Mouse (Mus musculus) MEL (cell line): ENCODE measurements at regions not wholly inside any gene's neighbourhood (a gene's known extent, or its start where the extent isn't known, plus 50 kb on each side); places are given as distances from the start of the nearest gene placed in this dataset.

Source experiments
- DNase-seq: peaks from one replicate; pipeline ENCODE4 v3.0.0; 2011; ENCODE audit warnings: low read depth, low spot score
- H3K27ac ChIP-seq: 2 replicates; pipeline ENCODE4 v1.5.1; 2012; ENCODE audit warnings: low read depth, mild to moderate bottlenecking, control low read depth, low read length, moderate library complexity; ENCODE audit not compliant: control insufficient read depth
- H3K27me3 ChIP-seq, 2 experiments: fragments of 150-350 bp in 1 of 2; sonication (generic) in 1 of 2; 2 replicates each; pipeline ENCODE4 v1.6.1; 2012; ENCODE audit warnings: low read length in 2 of 2, mild to moderate bottlenecking in 2 of 2, improper control_type of control experiment in 1 of 2, moderate library complexity in 1 of 2; ENCODE audit not compliant: insufficient read depth in 2 of 2, control insufficient read depth in 1 of 2
- H3K36me3 ChIP-seq, 2 experiments: 2 replicates each; pipeline ENCODE4 v1.6.1; 2012 to 2014; ENCODE audit warnings: low read length in 2 of 2, improper control_type of control experiment in 1 of 2, inconsistent platforms in 1 of 2, mild to moderate bottlenecking in 1 of 2; ENCODE audit not compliant: insufficient read depth in 2 of 2, control insufficient read depth in 1 of 2
- H3K4me1 ChIP-seq, 2 experiments: fragments of 150-350 bp in 1 of 2; sonication (generic) in 1 of 2; 2 replicates each; pipeline ENCODE4 v1.6.1; 2012; ENCODE audit warnings: low read length in 2 of 2, improper control_type of control experiment in 1 of 2, mild to moderate bottlenecking in 1 of 2; ENCODE audit not compliant: insufficient read depth in 2 of 2, control insufficient read depth in 1 of 2
- H3K4me3 ChIP-seq, 2 experiments: fragments of 150-350 bp in 1 of 2; sonication (generic) in 1 of 2; 2 replicates each; pipeline ENCODE4 v1.5.1; 2012; ENCODE audit warnings: low read depth in 2 of 2, low read length in 2 of 2, mild to moderate bottlenecking in 2 of 2, moderate library complexity in 2 of 2, control low read depth in 1 of 2, improper control_type of control experiment in 1 of 2; ENCODE audit not compliant: control insufficient read depth in 1 of 2, insufficient read depth in 1 of 2
- H3K79me2 ChIP-seq: 2 replicates; pipeline ENCODE4 v1.6.1; 2012; ENCODE audit warnings: mild to moderate bottlenecking, low read length, moderate library complexity; ENCODE audit not compliant: control insufficient read depth, poor library complexity, insufficient read depth
- H3K9ac ChIP-seq: 2 replicates; pipeline ENCODE4 v1.6.1; 2012; ENCODE audit warnings: low read depth, mild to moderate bottlenecking, control low read depth, low read length, moderate library complexity; ENCODE audit not compliant: control insufficient read depth, poor library complexity, severe bottlenecking
- H3K9me3 ChIP-seq: fragments of 150-350 bp; sonication (generic); replicated peaks from 2 replicates; pipeline ENCODE4 v1.6.1; 2012; ENCODE audit warnings: mild to moderate bottlenecking, low read length, improper control_type of control experiment, moderate library complexity; ENCODE audit not compliant: insufficient read depth
- BHLHE40 ChIP-seq: IDR thresholded peaks from 2 replicates; pipeline ENCODE4 v1.6.1; 2012; ENCODE audit warnings: low read depth, mild to moderate bottlenecking, inconsistent platforms, low read length, improper control_type of control experiment, borderline replicate concordance
- CHD2 ChIP-seq: IDR thresholded peaks from 2 replicates; pipeline ENCODE4 v1.6.1; 2011; ENCODE audit warnings: low read length, improper control_type of control experiment
- ELF1 ChIP-seq: IDR thresholded peaks from 2 replicates; pipeline ENCODE4 v1.6.1; 2014; ENCODE audit warnings: low read depth, mild to moderate bottlenecking, inconsistent platforms, low read length, improper control_type of control experiment, moderate library complexity
- EP300 ChIP-seq, 2 experiments: IDR thresholded peaks; 2 replicates each; pipeline ENCODE4 v1.6.1; 2011; ENCODE audit warnings: improper control_type of control experiment in 2 of 2, low read length in 2 of 2, low read depth in 1 of 2, mild to moderate bottlenecking in 1 of 2
- GATA1 ChIP-seq: IDR thresholded peaks from 2 replicates; pipeline ENCODE4 v1.6.1; 2011; ENCODE audit warnings: low read depth, low read length, improper control_type of control experiment
- HCFC1 ChIP-seq: IDR thresholded peaks from 2 replicates; pipeline ENCODE4 v1.6.1; 2012; ENCODE audit warnings: low read depth, mild to moderate bottlenecking, inconsistent platforms, low read length, improper control_type of control experiment, moderate library complexity
- JUND ChIP-seq: IDR thresholded peaks from 2 replicates; pipeline ENCODE4 v1.6.1; 2011; ENCODE audit warnings: low read depth, mild to moderate bottlenecking, improper control_type of control experiment, low read length
- MAFK ChIP-seq: IDR thresholded peaks from 2 replicates; pipeline ENCODE4 v1.6.1; 2011; ENCODE audit warnings: low read depth, mild to moderate bottlenecking, low read length, improper control_type of control experiment, borderline replicate concordance
- MAX ChIP-seq: IDR thresholded peaks from 2 replicates; pipeline ENCODE4 v1.6.1; 2011; ENCODE audit warnings: low read length, improper control_type of control experiment
- MYB ChIP-seq: IDR thresholded peaks from 2 replicates; pipeline ENCODE4 v1.6.1; 2011; ENCODE audit warnings: mild to moderate bottlenecking, low read depth, low read length, improper control_type of control experiment
- MYC ChIP-seq: IDR thresholded peaks from 2 replicates; pipeline ENCODE4 v1.6.1; 2011; ENCODE audit warnings: low read depth, mild to moderate bottlenecking, low read length, improper control_type of control experiment, moderate library complexity
- NRF1 ChIP-seq: IDR thresholded peaks from 2 replicates; pipeline ENCODE4 v1.6.1; 2014; ENCODE audit warnings: low read depth, mild to moderate bottlenecking, inconsistent platforms, low read length, improper control_type of control experiment, moderate library complexity; ENCODE audit not compliant: poor library complexity, insufficient read depth, severe bottlenecking
- POLR2AphosphoS2 ChIP-seq: IDR thresholded peaks from 2 replicates; pipeline ENCODE4 v1.6.1; 2011; ENCODE audit warnings: low read length, improper control_type of control experiment
- POLR2AphosphoS5 ChIP-seq: IDR thresholded peaks from 2 replicates; pipeline ENCODE4 v1.6.1; 2012; ENCODE audit warnings: low read depth, borderline replicate concordance, mild to moderate bottlenecking, inconsistent platforms, low read length, moderate library complexity, mixed read lengths
- RAD21 ChIP-seq: IDR thresholded peaks from 2 replicates; pipeline ENCODE4 v1.6.1; 2011; ENCODE audit warnings: mild to moderate bottlenecking, low read depth, low read length, improper control_type of control experiment
- RCOR1 ChIP-seq: IDR thresholded peaks from 2 replicates; pipeline ENCODE4 v1.6.1; 2012; ENCODE audit warnings: low read depth, mild to moderate bottlenecking, inconsistent platforms, low read length, improper control_type of control experiment
- SIN3A ChIP-seq: IDR thresholded peaks from 2 replicates; pipeline ENCODE4 v1.6.1; 2012; ENCODE audit warnings: low read length, improper control_type of control experiment, inconsistent platforms
- TCF12 ChIP-seq: IDR thresholded peaks from 2 replicates; pipeline ENCODE4 v1.6.1; 2014; ENCODE audit warnings: low read depth, mild to moderate bottlenecking, inconsistent platforms, low read length, improper control_type of control experiment, moderate library complexity
- USF1 ChIP-seq: IDR thresholded peaks from 2 replicates; pipeline ENCODE4 v1.6.1; 2014; ENCODE audit warnings: low read depth, mild to moderate bottlenecking, inconsistent platforms, low read length, improper control_type of control experiment, moderate library complexity
- USF2 ChIP-seq, 2 experiments: IDR thresholded peaks; 2 replicates each; pipeline ENCODE4 v1.6.1; 2011 to 2012; ENCODE audit warnings: improper control_type of control experiment in 2 of 2, low read length in 2 of 2, borderline replicate concordance in 1 of 2, inconsistent platforms in 1 of 2, low read depth in 1 of 2, mild to moderate bottlenecking in 1 of 2; ENCODE audit not compliant: insufficient read depth in 1 of 2
- ZKSCAN1 ChIP-seq: IDR thresholded peaks from 2 replicates; pipeline ENCODE4 v1.6.1; 2012; ENCODE audit warnings: low read depth, mild to moderate bottlenecking, inconsistent platforms, low read length, improper control_type of control experiment, moderate library complexity
- ZMIZ1 ChIP-seq: IDR thresholded peaks from 2 replicates; pipeline ENCODE4 v1.6.1; 2012; ENCODE audit warnings: low read depth, mild to moderate bottlenecking, inconsistent platforms, low read length, improper control_type of control experiment, moderate library complexity
- ZNF384 ChIP-seq: IDR thresholded peaks from 2 replicates; pipeline ENCODE4 v1.6.1; 2012; ENCODE audit warnings: low read depth, mild to moderate bottlenecking, inconsistent platforms, low read length, improper control_type of control experiment

DNA sequence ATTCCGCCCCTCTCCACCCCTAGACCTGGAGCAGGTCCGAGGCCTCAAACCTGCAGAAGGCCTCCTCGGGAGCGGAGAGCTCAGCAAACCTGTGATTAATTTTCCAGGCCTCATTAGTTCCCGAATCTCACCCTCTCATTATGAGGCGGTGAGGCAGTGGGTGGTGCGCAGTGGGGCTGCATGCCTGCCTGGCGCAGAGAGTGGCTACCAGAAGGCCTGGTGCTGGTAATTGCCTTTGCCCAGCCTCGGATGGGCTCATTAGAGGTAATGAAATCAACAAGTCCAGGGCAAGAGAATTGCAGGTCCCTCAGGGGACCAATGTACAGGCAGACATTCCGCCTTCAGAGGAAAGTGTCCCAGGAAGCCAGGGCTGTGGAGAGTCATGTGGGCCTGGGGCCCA is 322.0 kb upstream of the Rtl1 start:
- DNase-seq = no peak

DNA sequence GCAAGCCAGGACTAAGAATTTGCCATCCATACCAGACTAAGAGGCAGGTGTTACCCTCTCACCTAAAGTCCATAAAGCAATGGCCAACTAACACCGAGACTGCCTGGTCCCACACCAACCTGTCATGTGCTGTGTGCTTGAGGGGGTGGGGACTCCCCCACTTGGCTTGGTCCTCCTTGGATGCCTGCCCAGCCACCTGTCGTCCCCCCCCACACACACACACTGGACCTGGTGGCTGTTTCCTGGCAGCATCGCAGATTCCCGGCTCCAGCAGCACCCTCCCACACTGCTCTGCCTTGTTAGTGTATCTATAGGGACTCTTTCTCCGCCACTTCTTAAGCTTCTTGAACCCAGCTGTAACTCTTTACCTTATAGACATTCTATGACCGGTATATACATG is 325.7 kb upstream of the Rtl1 start:
- no peaks in the 10 kb centered on the region for H3K27me3 ChIP-seq
- no peak overlapping the region for H3K27ac ChIP-seq
- no peak for DNase-seq
- TF ChIP-seq MYC (no peak), MYB (no peak), TCF12 (no peak), POLR2AphosphoS5 (no peak), ELF1 (no peak), ZMIZ1 (no peak), RCOR1 (no peak), POLR2AphosphoS2 (no peak), CHD2 (no peak), ZNF384 (no peak), SIN3A (no peak), MAFK (no peak)
- no peak overlapping the region for H3K9ac ChIP-seq
- H3K4me1 ChIP-seq = no peaks in the 10 kb centered on the region
- H3K4me3 ChIP-seq = no peak overlapping the region
- no peaks in the 10 kb centered on the region for H3K36me3 ChIP-seq
- no peaks in the 10 kb centered on the region for H3K9me3 ChIP-seq
- no peaks in the 10 kb centered on the region for H3K79me2 ChIP-seq

More for the DNA sequence above, 322.0 kb upstream of the Rtl1 start:
- Histone ChIP-seq H3K4me3 (no peak overlapping the region), H3K27ac (no peak overlapping the region), H3K36me3 (no peaks in the 10 kb centered on the region), H3K27me3 (no peaks in the 10 kb centered on the region), H3K79me2 (no peaks in the 10 kb centered on the region), H3K4me1 (no peaks in the 10 kb centered on the region), H3K9me3 (no peaks in the 10 kb centered on the region), H3K9ac (no peak overlapping the region)
- TF ChIP-seq NRF1 (no peak), HCFC1 (no peak), USF2 (IDR thresholded peaks at IDR 0.05; ENCODE audit: borderline replicate concordance in 1 of 2, insufficient read depth in 1 of 2, low read depth in 1 of 2, low read length in 2 of 2) (no peak), EP300 (IDR thresholded peaks at IDR 0.05; ENCODE audit: low read depth in 1 of 2, low read length in 2 of 2) (no peak), ZNF384 (no peak), RAD21 (no peak), POLR2AphosphoS5 (no peak), SIN3A (no peak), ZKSCAN1 (no peak), MAX (no peak), GATA1 (no peak), JUND (no peak), USF1 (no peak), BHLHE40 (no peak)
